Mouse (Mus musculus) 3T3-L1 (cell line): Measurements from ENCODE around the gene Nlrc5.

Experiments
- DNase-seq: peaks from one replicate; pipeline ENCODE4 v3.0.0-alpha.2; 2015; ENCODE audit warnings: low read depth, low spot score

Nlrc5 gene

GRCm38 (mm10) chr8:94527178-94527577, 93.0 kb downstream of the Nlrc5 start:
- DNase-seq: no peak

GRCm38 (mm10) chr8:94528245-94528644, 94.1 kb downstream of the Nlrc5 start:
- DNase-seq: peak; percentile 89

- no peak for DNase-seq
Observed at GRCm38 (mm10) chr8:94529875-94530274, 95.7 kb downstream of the Nlrc5 start.

GRCm38 (mm10) chr8:94530643-94531042, 96.5 kb downstream of the Nlrc5 start:
- DNase-seq: peak; percentile 31

- peak; percentile 83 for DNase-seq
Observed at GRCm38 (mm10) chr8:94532000-94532399, 97.8 kb downstream of the Nlrc5 start.

GRCm38 (mm10) chr8:94532525-94532872, 98.3 kb downstream of the Nlrc5 start:
- no peak for DNase-seq

GRCm38 (mm10) chr8:94532873-94533671, 98.9 kb downstream of the Nlrc5 start, which contains the start of gene Cpne2:
TSS of gene Cpne2 (plus strand) at chr8:94532990.
- DNase-seq: peak; percentile 68

- no peak for DNase-seq
Observed at GRCm38 (mm10) chr8:94534612-94535011, 100.5 kb downstream of the Nlrc5 start.

GRCm38 (mm10) chr8:94535631-94536030, 101.5 kb downstream of the Nlrc5 start:
- no peak for DNase-seq

GRCm38 (mm10) chr8:94537456-94537855, 103.3 kb downstream of the Nlrc5 start:
- DNase-seq: no peak

- no peak for DNase-seq
Observed at GRCm38 (mm10) chr8:94540025-94540424, 105.9 kb downstream of the Nlrc5 start.

- DNase-seq: no peak
Observed at GRCm38 (mm10) chr8:94540889-94541795, 107.0 kb downstream of the Nlrc5 start.

GRCm38 (mm10) chr8:94543981-94544380, 109.8 kb downstream of the Nlrc5 start:
- no peak for DNase-seq

GRCm38 (mm10) chr8:94549041-94549440, 114.9 kb downstream of the Nlrc5 start:
- DNase-seq: no peak

GRCm38 (mm10) chr8:94549482-94549881, 115.3 kb downstream of the Nlrc5 start:
- no peak for DNase-seq

GRCm38 (mm10) chr8:94549998-94550397, 115.8 kb downstream of the Nlrc5 start:
- no peak for DNase-seq

GRCm38 (mm10) chr8:94551471-94552422, 117.6 kb downstream of the Nlrc5 start:
- DNase-seq: peak; percentile 44

GRCm38 (mm10) chr8:94552696-94553095, 118.5 kb downstream of the Nlrc5 start:
- peak; percentile 63 for DNase-seq

- DNase-seq: peak; percentile 90
Observed at GRCm38 (mm10) chr8:94557281-94557680, 123.1 kb downstream of the Nlrc5 start.

- DNase-seq: no peak
Observed at GRCm38 (mm10) chr8:94561256-94561655, 127.1 kb downstream of the Nlrc5 start.

GRCm38 (mm10) chr8:94564421-94564820, 130.3 kb downstream of the Nlrc5 start:
- peak; percentile 24 for DNase-seq
